Mouse (Mus musculus) thymus, adult 2 months (tissue): ENCODE measurements around the gene Umad1. TPM values are rescaled to one million over a fixed set of nuclear protein-coding genes. Genes with fewer than 3 reads are reported as not detected.

Experiments
- DNase-seq: peaks from one replicate; pipeline ENCODE4 v3.0.0; 2021
- H3K27ac ChIP-seq: fragments of 200-500 bp; 2 replicates; pipeline ENCODE4 v1.5.1; 2012; ENCODE audit warnings: low read length, control low read depth; ENCODE audit not compliant: control insufficient read depth, insufficient read depth
- H3K27me3 ChIP-seq: fragments of 200-500 bp; 2 replicates; pipeline ENCODE4 v1.6.1; 2012; ENCODE audit warnings: mild to moderate bottlenecking, low read length, moderate library complexity, mixed read lengths; ENCODE audit not compliant: control insufficient read depth, insufficient read depth
- H3K36me3 ChIP-seq: fragments of 200-500 bp; 2 replicates; pipeline ENCODE4 v1.6.1; 2012; ENCODE audit warnings: mild to moderate bottlenecking, low read length, moderate library complexity; ENCODE audit not compliant: control insufficient read depth, insufficient read depth
- H3K4me1 ChIP-seq: fragments of 200-500 bp; replicated peaks from 2 replicates; pipeline ENCODE4 v1.6.1; 2012; ENCODE audit warnings: low read length; ENCODE audit not compliant: control insufficient read depth, insufficient read depth
- H3K4me3 ChIP-seq: fragments of 200-500 bp; 2 replicates; pipeline ENCODE4 v1.5.1; 2012; ENCODE audit warnings: mild to moderate bottlenecking, low read length, control low read depth, moderate library complexity; ENCODE audit not compliant: control insufficient read depth, insufficient read depth
- CTCF ChIP-seq: fragments of 200-500 bp; IDR thresholded peaks from 2 replicates; pipeline ENCODE4 v1.5.1; 2012; ENCODE audit warnings: mild to moderate bottlenecking, control low read depth, low read length, moderate library complexity, borderline replicate concordance; ENCODE audit not compliant: control insufficient read depth, poor library complexity, insufficient read depth; ENCODE audit errors: extremely low read depth
- POLR2A ChIP-seq: fragments of 200-500 bp; IDR thresholded peaks from 2 replicates; pipeline ENCODE4 v1.6.1; 2012; ENCODE audit warnings: mild to moderate bottlenecking, low read length, control low read depth, moderate library complexity; ENCODE audit not compliant: control insufficient read depth, poor library complexity, insufficient read depth; ENCODE audit errors: extremely low read depth
- WGBS: fragments of 180-500 bp; shearing (Covaris S2); methylation state at CpG from one replicate; pipeline ENCODE4 v1.1.7; 2018; 5-methylcytosine and 5-hydroxymethylcytosine counted together
- polyA plus RNA-seq: library from polyadenylated mRNA; depleted of rRNA; stranded (reverse); fragments of >200 nt; gene quantifications from 2 replicates; pipeline ENCODE4 v1.2.3, GENCODE M21; 2012

The Umad1 gene
- polyA plus RNA-seq, 1 experiment = 13.5 TPM

- Histone ChIP-seq H3K4me3 (no peak overlapping the region), H3K27ac (peak overlapping the region; percentile 59; the same call in 1 of the 2 replicates), H3K4me1 (peaks cover 36% of the 10 kb centered on the region), H3K27me3 (no peaks in the 10 kb centered on the region), H3K36me3 (no peaks in the 10 kb centered on the region)
- TF ChIP-seq CTCF (no peak), POLR2A (no peak)
- WGBS = 94% methylated on average over 7 of the region's 7 CpGs
- DNase-seq = no peak
Measured at GRCm38 (mm10) chr6:8489266-8489665, 230.2 kb downstream of the Umad1 start.

- no peaks in the 10 kb centered on the region for H3K36me3 ChIP-seq
- H3K27ac ChIP-seq = peak overlapping the region; percentile 82
- DNase-seq = no peak
- H3K27me3 ChIP-seq = no peaks in the 10 kb centered on the region
- peaks cover 31% of the 10 kb centered on the region for H3K4me1 ChIP-seq
- H3K4me3 ChIP-seq = no peak overlapping the region
- no peak for TF ChIP-seq POLR2A
- TF ChIP-seq CTCF = no peak
- WGBS = 89% methylated on average over 1 of the region's 1 CpGs
Measured at GRCm38 (mm10) chr6:8489938-8490585, 231.0 kb downstream of the Umad1 start.

GRCm38 (mm10) chr6:8492248-8492647, 233.2 kb downstream of the Umad1 start:
- H3K4me3 ChIP-seq = no peak overlapping the region
- 95% methylated on average over 3 of the region's 3 CpGs for WGBS
- TF ChIP-seq CTCF (no peak), POLR2A (no peak)

DNA sequence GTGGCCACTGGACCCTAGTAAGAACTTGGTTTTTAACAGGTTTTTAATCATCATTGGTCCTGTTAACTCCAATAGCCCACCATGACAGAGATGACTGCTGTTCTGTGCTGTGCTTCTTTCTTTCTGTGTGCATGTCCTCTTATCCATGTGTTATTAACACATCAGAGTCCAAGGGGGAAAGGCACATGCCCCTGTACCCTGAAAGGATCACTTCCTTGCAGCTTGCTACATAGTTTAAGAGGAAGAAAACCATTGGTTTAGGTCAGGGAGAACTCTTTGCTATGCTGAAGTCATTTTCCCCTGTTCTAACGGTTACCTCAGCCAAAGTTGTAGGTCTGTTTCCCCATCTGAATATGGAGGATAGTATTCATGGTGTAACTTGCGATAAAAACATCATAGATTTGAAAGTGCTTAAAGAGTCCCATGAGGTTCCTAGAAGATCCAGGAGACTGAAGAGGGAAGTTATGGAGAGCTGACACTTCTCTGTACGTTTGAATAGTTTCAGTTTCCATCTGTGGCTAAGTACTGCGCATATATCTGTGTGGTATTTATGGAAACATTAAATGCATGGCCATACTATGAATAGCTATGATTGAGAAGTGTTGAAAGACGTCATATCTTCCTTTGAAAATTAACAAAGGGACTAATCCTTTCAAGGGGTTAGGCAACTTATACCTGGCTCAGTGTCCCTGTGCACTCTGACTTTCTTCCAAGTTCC, 236.2 kb downstream of the Umad1 start:
- TF ChIP-seq POLR2A = no peak
- no peak for TF ChIP-seq CTCF
- Histone ChIP-seq H3K36me3 (no peaks in the 10 kb centered on the region), H3K4me1 (peaks cover 19% of the 10 kb centered on the region), H3K4me3 (no peak overlapping the region), H3K27me3 (no peaks in the 10 kb centered on the region), H3K27ac (no peak overlapping the region)
- 64% methylated on average over 5 of the region's 5 CpGs for WGBS
- no peak for DNase-seq

More at GRCm38 (mm10) chr6:8492248-8492647, 233.2 kb downstream of the Umad1 start:
- Histone ChIP-seq H3K36me3 (no peaks in the 10 kb centered on the region), H3K27me3 (no peaks in the 10 kb centered on the region), H3K27ac (no peak overlapping the region), H3K4me1 (peaks cover 25% of the 10 kb centered on the region)
- no peak for DNase-seq

DNA sequence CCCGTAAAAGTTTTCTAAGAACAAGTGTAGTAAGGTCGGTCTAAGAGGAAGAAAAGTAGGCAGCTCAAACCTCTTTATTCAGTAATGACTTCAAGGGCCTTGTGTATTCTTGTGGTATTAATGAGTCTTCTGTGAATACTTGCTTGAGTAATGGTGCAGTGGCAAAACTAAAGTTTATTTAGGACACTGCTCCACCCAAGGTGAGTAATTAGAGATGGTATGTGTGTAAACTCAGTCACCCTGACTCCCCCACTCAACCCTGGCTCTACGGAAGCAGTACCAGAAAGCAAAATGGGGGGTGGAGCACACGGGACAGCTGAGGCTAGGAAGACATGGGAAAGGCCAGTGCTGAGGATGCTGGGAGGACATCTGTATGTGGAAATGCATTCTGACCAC, 236.7 kb downstream of the Umad1 start:
- Histone ChIP-seq H3K27me3 (no peaks in the 10 kb centered on the region), H3K27ac (no peak overlapping the region), H3K4me1 (peaks cover 15% of the 10 kb centered on the region), H3K36me3 (no peaks in the 10 kb centered on the region), H3K4me3 (no peak overlapping the region)
- TF ChIP-seq POLR2A = no peak
- no peak for TF ChIP-seq CTCF
- DNase-seq = no peak
- WGBS = 84% methylated on average over 4 of the region's 4 CpGs

DNA sequence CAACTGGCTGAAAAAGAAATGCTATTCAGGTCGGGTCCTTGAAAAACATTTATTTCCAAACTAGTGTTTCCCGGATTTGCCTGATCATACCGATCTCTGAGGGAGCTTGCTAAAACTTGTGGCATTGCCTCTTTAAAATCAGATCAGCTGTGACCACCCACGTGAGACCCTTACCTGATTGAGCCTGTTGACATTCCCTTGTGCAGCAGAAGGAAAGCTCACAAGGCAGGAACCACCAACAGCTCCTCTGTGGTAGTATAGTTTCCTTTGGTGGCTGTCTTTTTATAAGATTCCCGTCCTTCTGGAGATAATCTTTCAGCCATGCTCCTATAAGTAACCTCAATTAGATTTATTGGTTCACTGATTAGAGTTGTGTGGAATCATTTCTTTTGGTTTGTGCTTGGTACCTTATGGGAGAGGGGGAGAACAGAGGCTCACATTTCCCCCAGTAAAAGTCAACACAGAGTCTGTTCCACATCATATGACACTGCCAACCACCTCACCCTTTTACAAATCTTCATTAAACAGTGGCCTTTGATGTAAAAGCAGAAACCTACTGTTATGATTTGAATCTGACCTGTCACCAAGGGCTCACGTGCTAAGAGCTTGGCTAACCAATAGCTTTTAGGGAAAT, 238.3 kb downstream of the Umad1 start:
- Histone ChIP-seq H3K27me3 (no peaks in the 10 kb centered on the region), H3K4me3 (no peak overlapping the region), H3K4me1 (peaks cover 12% of the 10 kb centered on the region), H3K36me3 (no peaks in the 10 kb centered on the region), H3K27ac (no peak overlapping the region)
- TF ChIP-seq POLR2A (no peak), CTCF (no peak)
- WGBS = 87% methylated on average over 6 of the region's 6 CpGs
- no peak for DNase-seq
